Mouse (Mus musculus) kidney, postnatal 36 days (tissue): ENCODE data around the gene Naga.
A peak's percentile ranks its signal among the peaks of the same experiment; 100 is the strongest.

Experiments
- DNase-seq, 2 experiments: peaks; one replicate each; pipeline ENCODE4 v3.0.0; 2021 to 2022; ENCODE audit warnings: mixed read lengths in 2 of 2

Gene Naga

DNA sequence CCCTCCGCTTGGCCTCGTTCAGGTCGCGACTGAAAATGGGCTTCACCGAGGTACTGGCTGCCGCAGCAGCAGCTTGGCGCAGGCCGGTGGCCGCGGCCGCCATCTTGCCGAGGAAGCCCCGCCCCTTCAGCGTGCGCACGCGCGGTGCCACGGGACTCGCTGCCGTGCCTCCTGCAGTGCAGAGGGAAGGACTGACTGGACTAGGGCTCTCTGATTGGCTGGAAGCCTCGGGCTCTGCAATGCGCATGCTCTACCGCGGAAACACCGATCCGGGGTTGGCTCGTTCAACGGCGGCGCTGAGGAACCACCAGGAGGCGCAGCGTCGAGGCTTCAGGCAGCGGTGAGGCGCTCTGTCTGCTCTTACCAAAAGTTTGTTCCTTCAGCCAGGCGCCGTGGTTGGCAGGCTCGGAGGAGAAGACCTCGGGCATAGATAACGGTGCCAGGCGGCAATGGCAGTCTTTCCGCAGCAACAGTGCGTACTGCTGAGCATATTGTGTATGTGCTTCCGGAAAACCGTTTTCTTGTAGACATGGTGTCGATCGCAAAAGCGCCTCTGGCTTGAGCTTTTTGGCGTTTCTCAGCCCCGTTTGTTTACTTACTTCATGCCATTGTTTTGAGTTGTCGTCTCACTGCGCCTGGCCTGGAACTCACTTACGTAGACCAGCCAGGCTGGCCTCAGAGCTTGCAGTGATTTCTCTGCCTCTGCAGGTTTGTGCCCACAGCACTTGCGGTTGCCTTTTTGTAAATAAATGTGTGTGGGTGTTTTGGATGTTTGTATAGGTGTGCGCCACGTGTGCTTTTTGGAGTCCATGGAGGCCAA, 15.6 kb upstream of the Naga start, which contains the start of gene Ndufa6:
Gene Ndufa6 (minus strand): TSS at position 197 of the 820 bp plus-strand sequence.
- DNase-seq: peak; percentile 98 to 99

DNA sequence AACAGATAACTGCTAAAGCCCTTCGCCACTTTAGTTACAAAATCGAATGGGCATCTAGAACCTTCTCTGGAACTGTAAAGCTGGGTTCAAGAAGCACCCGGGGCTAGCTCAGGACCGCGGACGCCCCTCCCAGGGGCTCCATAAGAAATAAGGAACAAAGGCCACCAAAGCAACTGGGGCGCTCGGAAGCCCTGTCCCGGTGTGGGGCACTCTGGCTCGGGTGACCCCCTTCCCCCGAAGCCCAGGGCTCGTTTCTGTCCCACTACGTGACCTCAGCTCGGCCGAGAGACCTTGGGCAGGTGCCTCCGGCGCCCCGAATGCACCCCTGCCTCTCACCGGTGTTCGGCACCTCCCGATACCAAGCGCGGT, 15.0 kb upstream of the Naga start:
- DNase-seq: no peak

DNA sequence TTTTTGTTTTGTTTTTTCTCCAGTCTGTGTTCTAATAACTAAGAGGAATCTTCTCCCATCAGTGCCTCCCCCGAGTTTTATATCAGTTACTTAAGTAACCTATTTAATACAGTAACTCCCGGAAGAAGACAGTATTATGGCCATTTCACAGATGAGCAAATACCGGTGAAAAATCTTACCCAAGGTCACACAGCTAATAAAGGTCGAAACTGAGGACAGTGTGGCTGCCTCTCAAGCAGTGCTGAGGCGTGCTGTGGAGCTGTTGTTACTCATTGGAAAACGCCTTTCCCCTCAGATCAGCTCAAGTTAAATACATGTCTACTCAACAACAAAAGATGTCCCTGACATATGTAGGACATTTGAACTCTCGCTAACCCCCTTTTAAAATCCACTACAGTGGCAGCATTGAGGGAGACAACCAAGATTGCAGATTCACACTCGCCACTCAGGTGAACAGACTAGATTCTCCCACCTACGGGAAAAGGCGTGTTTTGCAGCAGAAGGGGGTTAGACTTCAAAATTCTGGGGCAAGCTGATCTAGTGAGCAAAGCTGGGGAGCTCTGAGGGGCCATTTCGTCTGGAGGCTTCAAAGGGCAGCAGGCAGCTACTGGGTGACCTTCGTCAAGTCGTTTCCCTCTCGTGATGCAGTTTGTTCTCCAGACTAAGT, 14.5 kb upstream of the Naga start:
- DNase-seq: peak in 1 of 2 experiments; percentile 34

DNA sequence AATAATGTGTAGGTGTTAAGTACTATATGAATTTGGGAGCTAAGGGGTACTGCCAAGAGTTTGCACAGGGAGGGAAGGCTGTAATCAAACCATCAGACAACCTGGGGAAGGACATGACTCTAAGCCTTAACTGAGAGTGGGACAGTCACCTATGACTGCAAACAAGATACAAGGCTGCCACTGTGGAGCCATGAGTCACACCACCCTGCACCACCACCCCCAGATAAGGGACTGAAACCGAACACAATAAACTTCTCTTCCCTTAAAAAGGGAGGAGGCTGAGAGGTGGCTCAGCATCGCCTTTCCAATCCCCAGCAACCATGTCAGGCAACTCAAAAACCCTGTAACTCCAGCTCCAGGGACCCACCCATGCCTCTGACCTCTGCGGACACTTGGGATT, 12.8 kb upstream of the Naga start:
- DNase-seq: no peak

DNA sequence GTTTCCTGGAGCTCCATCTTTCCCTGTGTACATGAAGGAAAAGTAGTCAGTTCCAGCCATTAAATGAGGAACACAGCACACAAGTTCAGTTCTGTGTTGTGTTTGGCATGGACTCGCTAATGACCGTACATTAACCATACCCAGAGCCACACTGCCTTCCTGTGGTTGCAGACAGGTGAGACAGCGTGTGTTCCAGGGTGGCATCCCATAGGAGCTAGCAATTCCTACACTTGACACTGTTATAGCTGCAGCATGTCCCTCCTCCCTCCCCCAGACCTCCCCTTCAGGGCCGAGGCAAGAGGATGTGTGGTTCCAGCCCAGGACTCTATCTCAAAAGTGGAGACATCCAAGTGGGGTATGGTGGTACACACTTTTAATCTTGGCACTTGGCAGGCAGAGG, 11.6 kb upstream of the Naga start:
- DNase-seq: no peak

DNA sequence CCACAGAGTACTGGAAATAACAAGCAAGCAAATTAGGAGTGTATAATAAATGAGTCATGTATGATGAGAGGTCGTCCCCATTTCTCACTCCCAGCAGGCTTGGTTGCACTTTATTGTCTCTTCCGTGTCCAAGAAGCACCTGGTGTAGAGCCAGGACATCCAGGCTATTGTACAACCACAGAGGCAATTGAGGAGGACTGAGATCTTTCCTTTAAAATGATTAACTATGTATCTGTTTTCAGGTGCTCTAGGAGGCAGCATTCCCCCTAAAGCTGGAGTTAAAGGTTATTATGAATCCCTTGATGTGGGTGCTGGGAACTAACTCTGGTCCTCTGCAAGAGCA, 10.2 kb upstream of the Naga start:
- peak in 1 of 2 experiments; percentile 36 for DNase-seq

DNA sequence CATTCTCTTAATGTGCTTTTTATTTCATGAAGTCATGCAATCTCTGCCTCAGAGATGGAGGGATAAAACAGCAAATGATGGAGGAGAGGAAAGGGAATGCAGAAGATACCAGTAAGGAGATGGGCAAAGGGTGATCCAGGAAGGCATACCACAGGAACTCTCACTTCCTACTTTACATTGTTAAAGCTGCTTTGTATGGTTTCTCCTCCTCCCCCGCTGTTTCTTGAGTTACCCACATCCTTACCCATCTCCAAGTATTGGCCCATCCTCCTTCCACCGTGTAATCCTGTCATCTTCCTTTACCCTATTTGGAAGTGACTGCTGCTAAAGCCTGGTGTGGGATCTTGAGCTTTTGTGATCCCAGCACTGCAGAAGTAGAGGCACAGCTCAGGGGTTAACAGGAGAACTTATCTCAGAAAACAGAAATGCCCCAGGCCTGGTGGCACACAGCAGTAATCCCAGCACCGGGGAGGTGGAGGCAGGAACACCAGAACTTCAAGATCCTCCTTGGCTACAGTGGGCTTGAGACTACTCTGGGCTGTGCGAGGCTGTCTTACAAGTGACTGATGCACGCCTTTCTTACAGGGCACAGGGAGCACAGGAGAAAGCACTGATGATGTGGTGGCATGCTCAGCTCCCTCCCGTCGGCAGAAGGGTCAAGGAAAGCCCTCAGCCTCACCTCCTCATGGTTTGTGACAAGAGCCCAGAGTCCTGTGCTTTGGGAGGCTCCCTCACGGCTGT, 9.7 kb upstream of the Naga start:
- DNase-seq: no peak

DNA sequence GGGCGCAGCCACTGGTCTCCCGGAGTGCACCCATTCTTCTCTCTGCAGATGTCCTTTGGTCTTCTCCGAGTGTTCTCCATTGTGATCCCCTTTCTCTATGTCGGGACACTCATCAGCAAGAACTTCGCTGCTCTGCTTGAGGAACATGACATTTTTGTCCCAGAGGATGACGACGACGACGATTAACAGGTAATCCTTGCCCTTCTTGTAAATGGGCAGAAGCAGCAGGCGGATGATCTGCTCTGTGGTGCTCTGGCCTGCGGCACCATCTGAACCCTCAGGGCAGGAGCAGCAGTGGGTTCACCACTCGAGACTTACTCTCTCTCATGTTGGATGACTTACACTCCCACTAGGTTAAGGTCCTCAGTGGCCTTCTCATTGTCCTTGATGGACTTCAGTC, 9.1 kb upstream of the Naga start:
- no peak for DNase-seq

DNA sequence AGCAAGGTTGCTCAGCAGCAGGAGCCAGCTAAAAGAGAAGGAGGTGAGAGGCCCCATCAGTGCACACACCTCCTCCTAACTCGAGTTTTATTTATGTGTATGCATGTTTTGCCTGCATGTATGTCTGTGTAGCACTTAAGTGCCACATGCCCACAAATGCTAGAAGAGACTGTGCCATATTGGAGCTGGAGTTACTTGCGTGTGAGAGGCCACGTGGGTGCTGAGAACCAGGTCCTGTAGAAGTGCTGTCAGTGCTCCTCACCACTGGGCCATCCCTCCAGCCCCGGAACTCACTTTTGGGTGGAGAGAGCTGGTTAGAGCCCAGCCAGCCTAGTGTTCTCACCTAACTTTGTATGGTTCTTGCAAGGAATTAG, 8.6 kb upstream of the Naga start:
- DNase-seq: no peak

DNA sequence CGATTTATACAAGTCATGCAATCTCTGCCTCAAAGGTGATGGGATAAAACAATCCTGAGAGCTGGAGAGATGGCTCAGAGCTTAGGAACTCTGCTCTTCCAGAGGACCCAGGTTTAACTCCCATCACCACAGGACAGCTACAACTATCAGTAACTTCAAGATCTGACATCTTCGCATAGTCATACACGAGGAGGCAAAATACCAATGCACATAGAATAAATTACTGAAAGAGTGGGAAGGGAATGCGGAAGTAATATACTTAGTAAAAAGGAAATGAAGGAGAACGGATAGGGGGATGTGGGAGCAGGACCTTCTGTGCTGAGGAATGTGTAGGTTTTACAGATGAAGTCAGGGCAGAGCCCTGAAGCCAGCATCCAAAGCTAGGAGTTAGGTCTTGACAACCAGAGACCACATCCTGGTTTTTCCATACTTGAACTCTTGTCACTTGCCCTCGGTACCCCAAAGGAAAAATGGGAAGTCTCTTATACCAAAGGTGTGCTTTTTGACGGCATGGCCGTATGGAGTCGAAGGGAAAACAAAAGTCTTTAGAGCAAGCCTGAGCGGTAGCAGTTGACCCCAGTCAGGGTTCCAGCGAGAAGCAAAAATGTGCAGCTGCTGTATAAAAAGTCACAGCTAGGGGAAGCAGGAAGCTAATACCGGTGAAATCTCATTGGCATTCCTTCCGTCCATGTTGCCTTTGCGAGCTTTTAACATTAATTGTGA, 8.0 kb upstream of the Naga start:
- DNase-seq: no peak

DNA sequence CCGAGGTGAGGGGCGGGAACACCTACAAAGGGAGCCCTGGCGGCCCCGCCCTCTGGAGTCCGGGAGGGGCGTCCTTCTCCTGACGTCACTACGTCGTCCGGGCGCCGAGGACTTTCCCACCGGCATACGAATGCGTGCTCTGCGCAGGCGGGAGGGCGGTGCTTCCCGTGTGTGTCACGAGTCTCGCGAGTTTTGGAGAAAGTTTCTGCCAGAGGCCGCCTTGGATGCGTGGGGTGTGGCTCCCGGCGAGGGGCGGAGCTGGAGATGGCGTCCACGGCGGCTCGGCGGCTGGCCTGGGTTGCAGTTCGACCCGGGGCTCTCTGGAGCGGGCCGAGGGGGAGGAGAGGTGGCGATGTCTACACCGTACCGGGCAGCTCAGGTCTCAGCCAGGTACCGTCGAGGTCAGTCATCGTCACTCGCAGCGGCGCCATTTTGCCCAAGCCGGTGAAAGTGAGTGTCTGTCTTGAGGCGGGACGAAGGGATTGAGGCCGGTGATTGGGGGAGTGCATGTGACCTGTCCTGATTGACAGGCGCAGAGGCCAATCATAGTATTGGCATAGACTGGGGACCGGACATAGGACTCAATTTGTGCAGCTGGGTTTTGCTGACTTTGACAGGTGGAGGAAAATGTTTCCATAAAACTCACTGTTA, 7.2 kb upstream of the Naga start:
- peak; percentile 98 to 99 for DNase-seq

DNA sequence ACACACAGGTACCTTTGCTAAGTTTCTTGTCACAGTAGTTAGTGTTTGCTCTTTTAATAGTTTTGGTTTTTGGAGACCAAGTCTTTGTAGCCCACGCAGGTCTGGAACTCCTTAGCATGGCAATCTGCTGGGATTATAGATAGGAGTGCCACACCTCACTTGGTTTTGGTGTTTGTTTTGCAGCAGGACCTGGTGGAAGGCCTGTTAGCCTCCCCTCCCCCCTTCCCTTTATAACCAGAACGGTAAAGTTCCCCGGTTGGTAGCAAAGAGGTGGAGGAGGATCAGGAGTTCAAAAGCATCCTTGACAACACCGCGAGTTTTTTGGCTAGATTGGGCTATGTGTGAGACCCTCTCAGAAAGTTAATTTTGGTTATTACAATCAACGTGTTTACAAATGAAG, 6.2 kb upstream of the Naga start:
- no peak for DNase-seq

DNA sequence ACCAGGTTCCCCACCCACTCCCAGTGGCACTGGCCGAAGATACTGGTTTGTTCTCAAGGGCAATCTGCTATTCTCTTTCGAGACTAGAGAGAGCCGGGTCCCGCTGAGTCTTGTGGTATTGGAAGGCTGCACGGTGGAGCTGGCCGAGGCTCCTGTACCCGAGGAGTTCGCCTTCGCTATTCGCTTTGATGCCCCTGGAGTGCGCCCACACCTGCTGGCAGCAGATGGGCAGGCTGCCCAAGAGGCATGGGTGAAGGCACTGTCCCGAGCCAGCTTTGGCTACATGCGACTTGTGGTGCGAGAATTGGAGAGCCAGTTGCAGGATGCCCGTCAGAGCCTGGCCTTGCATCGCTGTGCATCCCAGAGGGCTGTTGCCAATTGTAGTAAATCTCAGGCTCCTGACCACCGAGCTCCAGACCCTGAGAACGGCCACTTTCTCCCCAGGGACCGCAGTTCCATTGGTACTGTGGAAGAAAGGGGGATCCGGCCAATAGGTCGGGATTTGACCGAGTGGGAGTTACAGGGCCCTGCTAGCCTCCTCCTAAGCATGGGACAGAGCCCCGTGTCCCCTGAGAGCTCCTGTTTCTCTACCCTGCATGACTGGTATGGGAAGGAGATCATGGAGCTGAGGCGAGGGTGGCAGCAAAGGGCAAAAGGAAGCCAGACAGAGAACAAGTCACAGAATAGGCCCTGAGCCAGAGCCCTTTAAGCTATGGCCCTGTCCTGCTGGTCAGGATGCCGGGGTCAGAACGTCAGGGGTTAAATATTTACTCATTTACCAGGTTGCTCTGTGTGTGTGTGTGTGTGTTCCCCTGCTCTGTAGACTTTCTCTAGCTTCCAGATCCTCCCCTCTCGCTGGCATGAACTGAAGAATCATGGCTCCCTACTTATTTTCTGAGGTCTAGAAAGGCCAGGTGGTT, 4.9 kb upstream of the Naga start:
- DNase-seq: peak; percentile 75 to 87

DNA sequence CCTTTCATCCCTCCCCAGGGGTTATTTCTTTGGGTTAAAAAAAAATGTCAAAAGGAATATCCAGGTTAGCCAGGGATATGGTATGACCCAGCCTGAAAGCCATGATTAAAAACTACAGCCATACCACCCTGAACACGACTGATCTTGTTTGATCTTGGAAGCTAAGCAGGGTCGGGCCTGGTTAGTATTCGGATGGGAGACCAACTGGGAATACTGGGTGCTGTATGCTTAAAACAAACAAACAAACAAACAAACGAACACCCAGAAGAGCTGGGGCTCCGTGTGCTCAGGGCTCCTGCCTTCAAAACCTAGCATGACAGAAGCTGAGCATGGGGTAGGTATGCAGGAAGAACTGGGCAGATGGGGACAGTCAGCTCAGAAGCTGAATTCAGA, 3.8 kb upstream of the Naga start:
- DNase-seq: no peak

DNA sequence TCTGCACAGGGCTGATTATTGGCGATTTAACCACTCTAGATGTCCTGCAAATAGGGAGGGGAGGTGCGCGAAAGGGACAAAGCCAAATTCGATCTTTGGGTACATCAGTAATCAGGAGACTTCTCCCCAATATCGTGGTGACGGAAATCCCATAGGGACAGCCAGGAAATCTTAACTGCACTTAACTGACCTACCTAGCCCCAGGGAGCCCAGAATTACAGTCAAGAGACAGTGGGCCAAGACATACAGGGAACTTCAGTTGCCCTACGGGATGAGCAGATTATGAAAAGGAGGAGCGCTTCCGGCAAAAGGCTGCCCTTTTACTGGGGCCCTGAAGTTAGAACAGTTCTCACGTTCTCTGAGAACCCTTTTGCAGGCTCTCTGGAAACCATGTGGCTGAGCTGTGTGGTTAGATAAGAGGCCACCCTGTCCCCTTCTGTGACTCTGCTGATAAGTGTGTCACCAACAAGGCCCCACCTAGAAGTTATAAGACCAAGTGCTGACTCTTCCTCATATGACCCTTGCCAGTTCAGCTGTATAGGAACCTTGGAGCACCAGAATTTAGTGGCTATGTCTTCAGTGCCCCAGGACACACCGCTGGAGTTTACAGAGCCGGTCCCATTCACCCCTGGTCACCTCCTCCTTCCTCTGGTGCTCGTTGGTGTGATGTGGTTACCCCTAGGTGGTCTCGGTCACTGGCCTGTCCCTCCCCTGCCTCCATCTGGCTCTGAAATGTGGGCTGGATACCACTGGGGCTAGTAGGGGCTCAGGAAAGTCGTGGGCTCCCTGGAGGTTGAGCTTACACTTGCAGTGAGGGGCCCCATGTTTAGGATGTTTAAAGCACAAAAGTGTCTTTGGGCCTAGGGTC, 3.2 kb upstream of the Naga start:
- no peak for DNase-seq

DNA sequence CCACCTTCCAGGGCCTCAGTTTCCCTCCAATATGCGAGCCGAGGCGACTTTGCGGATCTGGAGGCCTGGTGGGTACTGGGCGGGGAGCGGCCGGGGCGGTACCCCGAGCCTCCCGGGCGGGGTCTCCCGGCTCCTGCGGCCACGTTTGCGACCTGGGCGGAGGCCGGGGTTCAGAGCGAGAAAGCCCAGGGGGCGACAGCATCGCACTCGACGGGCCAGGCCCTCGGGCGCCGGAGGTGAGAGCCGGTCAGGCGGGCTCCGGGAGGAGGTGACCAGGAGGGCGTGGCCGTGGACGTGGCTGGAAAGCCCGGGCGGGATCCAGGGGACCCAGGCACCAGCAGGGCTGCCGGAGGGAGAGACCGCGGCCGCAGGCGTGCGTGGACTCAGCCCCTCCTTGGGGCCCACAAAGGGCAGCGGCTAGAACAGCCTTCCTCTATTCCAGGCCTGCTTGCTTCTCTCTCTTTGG, 2.3 kb upstream of the Naga start:
- peak in 1 of 2 experiments; percentile 71 for DNase-seq

DNA sequence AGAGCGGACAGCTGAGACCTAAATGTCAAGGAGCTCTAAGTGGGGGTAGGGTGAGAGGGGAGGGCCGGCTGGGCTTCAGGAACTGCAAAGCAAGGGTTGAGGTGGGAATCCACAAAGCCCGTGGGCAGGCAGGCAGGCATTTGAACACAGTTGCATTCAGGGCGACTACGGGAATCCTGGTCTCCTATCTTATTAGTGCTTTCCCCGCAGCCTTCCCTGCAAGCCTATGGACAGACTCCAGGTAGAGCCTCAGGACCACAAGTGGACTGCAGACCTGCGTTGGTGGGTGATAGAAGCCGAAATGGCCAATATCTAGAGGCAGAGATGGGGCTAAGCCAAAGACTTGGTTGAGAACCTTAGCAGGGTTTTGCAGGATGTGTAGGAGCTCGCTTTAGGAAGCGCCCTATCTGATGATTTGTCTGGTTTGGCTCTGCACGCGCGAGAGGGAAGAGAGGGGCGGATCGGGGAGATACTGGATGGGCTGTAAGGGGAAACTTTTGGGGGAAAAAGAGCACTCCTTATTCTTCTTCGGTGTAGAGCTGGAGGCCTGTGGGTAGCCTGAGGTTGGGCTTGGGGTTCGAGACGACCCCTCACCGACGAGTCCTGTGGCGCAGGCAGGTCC, 1.8 kb upstream of the Naga start:
- DNase-seq: no peak

DNA sequence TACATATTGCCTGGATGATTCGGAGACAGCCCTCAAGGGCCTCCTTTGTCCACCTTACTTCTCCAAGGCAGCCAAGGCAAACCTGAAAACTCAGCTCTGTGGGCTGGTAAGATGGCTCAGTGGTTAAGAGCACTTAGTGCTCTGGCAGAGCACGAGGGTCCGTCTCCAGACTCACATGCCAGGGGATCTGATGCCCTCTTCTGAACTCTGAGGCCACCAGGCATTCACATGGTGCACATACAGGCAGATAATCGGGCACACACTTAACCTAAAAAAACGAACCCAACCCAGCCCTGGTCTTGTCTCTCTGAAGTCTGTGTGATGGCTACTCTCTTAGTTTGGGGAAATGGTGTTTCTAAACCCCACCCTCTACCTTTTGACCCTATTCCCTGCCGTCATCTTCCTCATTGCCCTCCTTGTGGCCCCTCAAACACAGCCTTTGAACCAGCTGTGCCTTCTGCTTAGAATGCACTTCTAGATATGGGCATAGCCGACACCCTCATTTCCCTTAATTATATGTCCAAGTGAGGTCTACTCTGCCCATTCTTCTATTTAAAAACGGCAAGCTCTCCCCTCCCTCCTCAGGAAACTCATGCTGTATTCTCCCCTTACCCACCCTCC, 1.0 kb upstream of the Naga start:
- no peak for DNase-seq

DNA sequence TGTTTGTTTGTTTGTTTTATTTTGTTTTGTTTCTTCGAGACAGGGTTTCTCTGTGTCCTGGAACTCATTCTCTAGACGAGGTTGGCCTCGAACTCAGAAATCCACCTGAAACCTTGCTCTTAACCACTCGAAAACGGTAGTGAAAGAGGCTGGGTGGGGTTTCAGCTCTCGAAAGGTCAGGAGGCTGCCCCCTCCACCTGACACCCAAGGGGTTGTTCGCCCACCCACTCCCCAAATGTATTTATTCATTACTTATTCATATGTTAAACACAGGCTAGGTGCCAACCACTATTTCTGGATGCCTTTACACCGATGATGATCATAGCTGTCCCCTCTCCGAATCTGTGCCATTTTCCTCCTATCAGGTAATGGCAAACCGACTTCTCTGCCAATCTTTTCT, 425 bp upstream of the Naga start:
- DNase-seq: no peak

DNA sequence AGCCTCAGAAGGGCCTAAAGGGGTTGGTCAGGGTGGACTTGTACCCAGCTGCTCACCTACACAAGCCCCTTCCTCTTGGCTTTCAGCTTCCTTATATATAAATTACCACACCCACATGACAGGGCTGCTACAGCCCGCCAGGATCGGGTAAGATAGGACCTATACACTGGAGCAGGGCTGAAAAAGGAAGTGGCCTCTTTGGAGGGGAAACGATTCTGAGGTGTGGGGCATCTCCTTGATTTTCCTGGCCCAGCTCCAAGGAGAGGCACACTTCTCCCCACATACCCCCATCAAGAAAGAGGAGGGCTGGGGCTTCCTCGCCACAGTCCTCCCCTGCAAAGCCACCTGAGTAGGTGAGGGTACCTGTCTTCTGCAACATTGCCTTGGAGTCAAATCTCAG, 850 bp downstream of the Naga start:
- DNase-seq: no peak
